Mouse (Mus musculus) CH12.LX (cell line): ENCODE results near the gene Lsm3. TPM values are rescaled to one million over a fixed set of nuclear protein-coding genes. Genes with fewer than 3 reads are reported as not detected.
"Not testable (repeated sequence)": the region's sequence is repeated elsewhere in the genome, so short reads cannot be mapped to it uniquely, and the experiment has no call there.

Source experiments
- DNase-seq: peaks from one replicate; pipeline ENCODE4 v3.0.0-alpha.2; 2013; ENCODE audit errors: extremely low read depth
- H3K27ac ChIP-seq: 2 replicates; pipeline ENCODE4 v1.5.1; 2012; ENCODE audit warnings: low read depth, mild to moderate bottlenecking, control low read depth, moderate library complexity; ENCODE audit not compliant: insufficient read depth
- H3K27me3 ChIP-seq: replicated peaks from 2 replicates; pipeline ENCODE3; 2012; ENCODE audit warnings: inconsistent platforms
- H3K36me3 ChIP-seq, 2 experiments: replicated peaks in 1 of 2; 2 replicates each; pipeline versions ENCODE3 to v1.6.1; 2012; ENCODE audit warnings: inconsistent platforms in 1 of 2, low read length in 1 of 2, mild to moderate bottlenecking in 1 of 2, mixed read lengths in 1 of 2, moderate library complexity in 1 of 2; ENCODE audit not compliant: control insufficient read depth in 1 of 2, insufficient read depth in 1 of 2
- H3K4me1 ChIP-seq, 2 experiments: 2 replicates each; pipeline ENCODE4 v1.6.1; 2012; ENCODE audit warnings: inconsistent platforms in 1 of 2, moderate library complexity in 1 of 2; ENCODE audit not compliant: insufficient read depth in 2 of 2, control insufficient read depth in 1 of 2
- H3K4me2 ChIP-seq: 2 replicates; pipeline ENCODE4 v1.6.1; 2012; ENCODE audit warnings: low read depth, mild to moderate bottlenecking, control low read depth; ENCODE audit not compliant: poor library complexity, insufficient read depth, severe bottlenecking
- H3K4me3 ChIP-seq, 3 experiments: fragments of 150-350 bp in 1 of 3; sonication (generic) in 1 of 3; replicated peaks in 1 of 3; 2 replicates each; pipeline versions ENCODE3 to v1.5.1; 2011 to 2012; ENCODE audit warnings: low read depth in 2 of 3, low read length in 2 of 3, mild to moderate bottlenecking in 2 of 3, moderate library complexity in 2 of 3, control low read depth in 1 of 3, improper control_type of control experiment in 1 of 3, inconsistent platforms in 1 of 3, mixed read lengths in 1 of 3; ENCODE audit not compliant: poor library complexity in 1 of 3
- H3K79me2 ChIP-seq: replicated peaks from 2 replicates; pipeline ENCODE4 v1.6.1; 2012; ENCODE audit warnings: mild to moderate bottlenecking, moderate library complexity; ENCODE audit not compliant: control insufficient read depth, poor library complexity, insufficient read depth, severe bottlenecking; ENCODE audit errors: extremely low read depth
- H3K9ac ChIP-seq: 2 replicates; pipeline ENCODE4 v1.6.1; 2012; ENCODE audit warnings: low read depth, mild to moderate bottlenecking, control low read depth, moderate library complexity; ENCODE audit not compliant: insufficient read depth
- H3K9me3 ChIP-seq: replicated peaks from 2 replicates; pipeline ENCODE3; 2012; ENCODE audit warnings: low read length, inconsistent platforms, mixed read lengths
- BHLHE40 ChIP-seq: IDR thresholded peaks from 2 replicates; pipeline ENCODE4 v1.6.1; 2011; ENCODE audit warnings: mild to moderate bottlenecking, low read depth, low read length, improper control_type of control experiment
- CHD2 ChIP-seq: IDR thresholded peaks from 2 replicates; pipeline ENCODE4 v1.6.1; 2011; ENCODE audit warnings: low read length, improper control_type of control experiment
- CTCF ChIP-seq, 2 experiments: IDR thresholded peaks in 1 of 2; conservative IDR thresholded peaks in 1 of 2; 2 replicates each; pipeline ENCODE4 v1.5.1; 2011 to 2012; ENCODE audit warnings: low read depth in 2 of 2, low read length in 2 of 2, improper control_type of control experiment in 1 of 2, inconsistent platforms in 1 of 2, mild to moderate bottlenecking in 1 of 2, moderate library complexity in 1 of 2
- ELF1 ChIP-seq: IDR thresholded peaks from 2 replicates; pipeline ENCODE4 v1.6.1; 2014; ENCODE audit warnings: low read depth, mild to moderate bottlenecking, inconsistent platforms, low read length, improper control_type of control experiment
- EP300 ChIP-seq: IDR thresholded peaks from 2 replicates; pipeline ENCODE4 v1.6.1; 2011; ENCODE audit warnings: low read length, improper control_type of control experiment
- HCFC1 ChIP-seq: IDR thresholded peaks from 2 replicates; pipeline ENCODE4 v1.6.1; 2012; ENCODE audit warnings: low read depth, mild to moderate bottlenecking, inconsistent platforms, low read length, improper control_type of control experiment
- IRF4 ChIP-seq: IDR thresholded peaks from 2 replicates; pipeline ENCODE4 v1.6.1; 2014; ENCODE audit warnings: low read depth, mild to moderate bottlenecking, inconsistent platforms, low read length, improper control_type of control experiment
- JUN ChIP-seq: IDR thresholded peaks from 2 replicates; pipeline ENCODE4 v1.6.1; 2011; ENCODE audit warnings: low read depth, mild to moderate bottlenecking, low read length, improper control_type of control experiment, moderate library complexity; ENCODE audit not compliant: insufficient read depth
- MAX ChIP-seq: IDR thresholded peaks from 2 replicates; pipeline ENCODE4 v1.6.1; 2011; ENCODE audit warnings: low read length, improper control_type of control experiment
- MAZ ChIP-seq: IDR thresholded peaks from 2 replicates; pipeline ENCODE4 v1.6.1; 2012; ENCODE audit warnings: low read depth, mild to moderate bottlenecking, inconsistent platforms, low read length, improper control_type of control experiment, moderate library complexity
- MEF2A ChIP-seq: IDR thresholded peaks from 2 replicates; pipeline ENCODE4 v1.6.1; 2014; ENCODE audit warnings: low read depth, mild to moderate bottlenecking, inconsistent platforms, low read length, improper control_type of control experiment, borderline replicate concordance
- MXI1 ChIP-seq: IDR thresholded peaks from 2 replicates; pipeline ENCODE4 v1.6.1; 2011; ENCODE audit warnings: mild to moderate bottlenecking, low read depth, low read length, improper control_type of control experiment
- MYC ChIP-seq: IDR thresholded peaks from 2 replicates; pipeline ENCODE4 v1.6.1; 2011; ENCODE audit warnings: low read depth, mild to moderate bottlenecking, improper control_type of control experiment, low read length
- NELFE ChIP-seq: IDR thresholded peaks from 2 replicates; pipeline ENCODE4 v1.6.1; 2011; ENCODE audit warnings: low read depth, low read length, improper control_type of control experiment
- POLR2A ChIP-seq: IDR thresholded peaks from 2 replicates; pipeline ENCODE4 v1.6.1; 2011; ENCODE audit warnings: low read depth, mild to moderate bottlenecking, improper control_type of control experiment, low read length
- POLR2AphosphoS2 ChIP-seq: IDR thresholded peaks from 2 replicates; pipeline ENCODE4 v1.6.1; 2011; ENCODE audit warnings: low read depth, low read length, improper control_type of control experiment
- SIN3A ChIP-seq: IDR thresholded peaks from 2 replicates; pipeline ENCODE4 v1.6.1; 2012; ENCODE audit warnings: low read length, improper control_type of control experiment, inconsistent platforms
- TBP ChIP-seq: conservative IDR thresholded peaks from 2 replicates; pipeline ENCODE4 v1.6.1; 2011; ENCODE audit warnings: low read depth, low read length, improper control_type of control experiment
- TCF12 ChIP-seq: IDR thresholded peaks from 2 replicates; pipeline ENCODE4 v1.6.1; 2014; ENCODE audit warnings: low read depth, mild to moderate bottlenecking, inconsistent platforms, low read length, improper control_type of control experiment
- ZC3H11A ChIP-seq: IDR thresholded peaks from 2 replicates; pipeline ENCODE4 v1.6.1; 2012; ENCODE audit warnings: low read depth, mild to moderate bottlenecking, inconsistent platforms, low read length, improper control_type of control experiment
- ZNF384 ChIP-seq: IDR thresholded peaks from 2 replicates; pipeline ENCODE4 v1.6.1; 2012; ENCODE audit warnings: low read depth, low read length, improper control_type of control experiment, inconsistent platforms
- dilution Hi-C: fragments of 300-500 bp; cut with MboI; formaldehyde crosslinking; loops from 2 replicates; pipeline ENCODE4 v1.14.3; 2020; ENCODE audit warnings: low sequenced_read_pairs; ENCODE audit not compliant: extremely low pct_unique_long_range_greater_than_20kb, extremely low pct_ligation_motif_present
- in situ Hi-C: fragments of 300-500 bp; cut with MboI; formaldehyde crosslinking; loops from 3 replicates; pipeline ENCODE4 v1.14.3; 2019; ENCODE audit warnings: low sequenced_read_pairs, low pct_ligation_motif_present, low pct_unique_long_range_greater_than_20kb, mixed read lengths
- polyA plus RNA-seq: library from polyadenylated mRNA; unstranded; fragments of >175 nt; gene quantifications from 2 replicates; pipeline ENCODE4 v1.2.1, GENCODE M21; 2012; ENCODE audit warnings: low read depth; ENCODE audit not compliant: insufficient read length
- total RNA-seq, 2 experiments: library from RNA; depleted of rRNA; stranded (reverse); fragments of 300-350 nt in 1 of 2; fragments of >200 nt in 1 of 2; gene quantifications; 2 replicates each; pipeline ENCODE4 v1.2.3; 2012 to 2014

Gene Lsm3
- total and polyA plus RNA-seq, 3 experiments = 148 to 526 (median 258) TPM

DNA sequence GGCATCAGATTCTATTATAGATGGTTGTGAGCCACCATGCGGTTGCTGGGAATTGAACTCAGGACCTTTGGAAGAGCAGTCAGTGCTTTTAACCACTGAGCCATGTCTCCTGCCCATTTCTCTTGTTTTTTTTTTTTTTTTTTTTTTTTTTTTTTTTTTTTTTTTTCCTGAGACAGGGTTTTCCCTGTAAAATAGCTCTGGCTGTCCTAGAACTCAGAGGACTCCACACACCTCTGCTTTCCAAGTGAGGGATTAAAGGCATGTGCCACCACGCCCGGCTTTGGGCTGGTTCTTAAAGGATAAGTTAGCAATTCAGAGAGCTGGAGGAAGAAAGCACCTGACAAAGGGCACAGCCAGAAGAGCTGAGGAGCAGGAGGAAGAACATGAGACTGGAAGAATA lies 44.3 kb upstream of the Lsm3 start:
- Histone ChIP-seq H3K79me2 (peaks cover 49% of the 10 kb centered on the region), H3K4me1 (peaks cover 12 to 55% of the 10 kb centered on the region in 2 experiments), H3K4me3 (peak overlapping the region; percentile 74 to 97 (median 92)), H3K36me3 (peaks cover 23 to 59% of the 10 kb centered on the region in 2 experiments), H3K4me2 (peak overlapping the region; percentile 90), H3K9ac (peak overlapping the region; percentile 93)
- H3K27ac ChIP-seq, H3K27me3 ChIP-seq, in situ Hi-C loops, dilution Hi-C loops, H3K9me3 ChIP-seq, DNase-seq: not testable (repeated sequence)
- TF ChIP-seq ZNF384 = peak; percentile 72

DNA sequence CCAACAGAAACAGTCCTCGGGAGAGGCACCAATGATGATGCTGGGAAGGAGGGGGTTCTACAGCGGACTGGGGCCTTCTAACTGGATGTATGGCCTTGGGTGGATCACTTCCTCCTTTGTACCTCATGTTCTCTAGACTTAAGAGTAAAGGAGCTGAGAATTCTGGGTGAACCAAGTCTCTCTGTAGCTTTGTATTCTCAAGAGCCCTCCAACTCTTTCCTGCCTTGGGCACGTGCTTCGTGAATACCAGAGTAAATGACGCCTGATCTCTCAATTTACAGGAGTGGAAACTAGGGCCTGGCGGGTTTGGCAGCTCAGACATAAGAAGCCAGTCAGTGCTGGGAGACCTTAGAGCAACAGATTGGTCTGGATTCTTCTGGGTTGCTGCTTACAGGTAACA lies 43.4 kb upstream of the Lsm3 start:
- Histone ChIP-seq H3K4me1 (peaks cover 16 to 59% of the 10 kb centered on the region in 2 experiments), H3K27ac (peak overlapping the region; percentile 46; the same call in 1 of the 2 replicates), H3K9ac (peak overlapping the region; percentile 93), H3K27me3 (no peaks in the 10 kb centered on the region), H3K36me3 (peaks cover 16 to 59% of the 10 kb centered on the region in 2 experiments)
- TF ChIP-seq JUN = no peak
- no peak for TF ChIP-seq MEF2A
- peak; percentile 88 for TF ChIP-seq BHLHE40
- TF ChIP-seq NELFE = peak; percentile 56; the same call in 1 of the 2 replicates
- peak; percentile 63; the same call in 1 of the 2 replicates for TF ChIP-seq IRF4
- peak; percentile 61 for TF ChIP-seq HCFC1
- peak; percentile 71 for TF ChIP-seq MXI1
- TF ChIP-seq MAZ = peak; percentile 24; the same call in 1 of the 2 replicates
- peak; percentile 40; the same call in 1 of the 2 replicates for TF ChIP-seq EP300
- peak; percentile 63 for TF ChIP-seq SIN3A
- TF ChIP-seq MYC = peak; percentile 97
- peak; percentile 60 for TF ChIP-seq ELF1
- peak; percentile 77; the same call in 1 of the 2 replicates for TF ChIP-seq TBP
- TF ChIP-seq MAX = peak; percentile 90
- TF ChIP-seq CHD2 = no peak
- no peak for TF ChIP-seq CTCF (conservative IDR thresholded peaks at IDR 0.05 in 1 of 2, IDR thresholded peaks at IDR 0.05 in 1 of 2; ENCODE audit: low read depth in 2 of 2, low read length in 2 of 2)
- TF ChIP-seq POLR2A = peak; percentile 61
- no peak for TF ChIP-seq ZC3H11A
- TF ChIP-seq TCF12 = 0 out of 2 replicates have a peak, but pooled peaks have one; percentile 29
- TF ChIP-seq POLR2AphosphoS2 = no peak
- TF ChIP-seq, all 38 proteins: peak for 14
- H3K4me3 ChIP-seq = peak overlapping the region; percentile 74 to 97 (median 92)
- DNase-seq = peak; percentile 87
- dilution Hi-C loops (no loop called here), in situ Hi-C loops (no loop called here)
- H3K79me2 ChIP-seq = peaks cover 49% of the 10 kb centered on the region
- no peaks in the 10 kb centered on the region for H3K9me3 ChIP-seq
- H3K4me2 ChIP-seq = peak overlapping the region; percentile 90
